Mouse (Mus musculus) ES-E14 (cell line): ENCODE measurements around the gene Rspo1. TPM values are rescaled to one million over a fixed set of nuclear protein-coding genes. Genes with fewer than 3 reads are reported as not detected.

Source experiments
- DNase-seq: peaks from one replicate; pipeline ENCODE4 v3.0.0-alpha.2; 2013; ENCODE audit warnings: low read depth, low spot score
- H3K27ac ChIP-seq: 2 replicates; pipeline ENCODE4 v1.5.1; 2012; ENCODE audit warnings: low read depth, mild to moderate bottlenecking, low read length, moderate library complexity, mixed read lengths; ENCODE audit not compliant: poor library complexity, insufficient read depth, severe bottlenecking
- H3K36me3 ChIP-seq: 2 replicates; pipeline ENCODE4 v1.6.1; 2012; ENCODE audit warnings: mild to moderate bottlenecking, low read length, moderate library complexity, mixed read lengths; ENCODE audit not compliant: control insufficient read depth, poor library complexity, insufficient read depth, severe bottlenecking
- H3K4me1 ChIP-seq, 2 experiments: fragments of 150-350 bp in 1 of 2; sonication (generic) in 1 of 2; 2 replicates each; pipeline ENCODE4 v1.6.1; 2012; ENCODE audit warnings: low read length in 2 of 2, mild to moderate bottlenecking in 1 of 2, mixed read lengths in 1 of 2; ENCODE audit not compliant: control insufficient read depth in 2 of 2, insufficient read depth in 2 of 2, poor library complexity in 1 of 2
- H3K4me3 ChIP-seq, 2 experiments: fragments of 150-350 bp in 1 of 2; sonication (generic) in 1 of 2; 2 replicates each; pipeline ENCODE4 v1.5.1; 2012; ENCODE audit warnings: low read length in 2 of 2, low read depth in 1 of 2, mild to moderate bottlenecking in 1 of 2, mixed read lengths in 1 of 2; ENCODE audit not compliant: insufficient read depth in 1 of 2, poor library complexity in 1 of 2, severe bottlenecking in 1 of 2
- H3K9ac ChIP-seq: 2 replicates; pipeline ENCODE4 v1.6.1; 2012; ENCODE audit warnings: low read depth, mild to moderate bottlenecking, low read length, mixed read lengths; ENCODE audit not compliant: poor library complexity, insufficient read depth, severe bottlenecking
- H3K9me3 ChIP-seq: fragments of 150-350 bp; sonication (generic); 2 replicates; pipeline ENCODE4 v1.6.1; 2012; ENCODE audit warnings: low read depth, mild to moderate bottlenecking, low read length; ENCODE audit not compliant: control insufficient read depth, insufficient read depth
- CHD2 ChIP-seq: IDR thresholded peaks from 2 replicates; pipeline ENCODE4 v1.6.1; 2014; ENCODE audit warnings: mild to moderate bottlenecking, low read depth, low read length, inconsistent platforms
- HCFC1 ChIP-seq: IDR thresholded peaks from 2 replicates; pipeline ENCODE4 v1.6.1; 2012; ENCODE audit warnings: low read length, inconsistent platforms, borderline replicate concordance; ENCODE audit not compliant: insufficient read depth
- MAFK ChIP-seq: IDR thresholded peaks from 2 replicates; pipeline ENCODE4 v1.6.1; 2014; ENCODE audit warnings: mild to moderate bottlenecking, low read depth, low read length, inconsistent platforms; ENCODE audit not compliant: insufficient read depth
- ZC3H11A ChIP-seq: IDR thresholded peaks from 2 replicates; pipeline ENCODE4 v1.6.1; 2012; ENCODE audit warnings: low read depth, mild to moderate bottlenecking, inconsistent platforms, low read length, borderline replicate concordance
- ZNF384 ChIP-seq: IDR thresholded peaks from 2 replicates; pipeline ENCODE4 v1.6.1; 2012; ENCODE audit warnings: low read depth, low read length, inconsistent platforms
- in situ Hi-C, 2 experiments: fragments of 600-800 bp; cut with MboI; formaldehyde crosslinking; loops; one replicate each; pipeline ENCODE4 v1.15.1; 2025; ENCODE audit warnings: low sequenced_read_pairs in 2 of 2, inconsistent platforms in 1 of 2; ENCODE audit not compliant: unreplicated experiment in 2 of 2
- total RNA-seq: library from RNA; depleted of rRNA; stranded (reverse); fragments of 300-350 nt; gene quantifications from 2 replicates; pipeline ENCODE4 v1.2.3, GENCODE M21; 2012

Rspo1 gene
- total RNA-seq, 1 experiment: 3.3 TPM

DNA sequence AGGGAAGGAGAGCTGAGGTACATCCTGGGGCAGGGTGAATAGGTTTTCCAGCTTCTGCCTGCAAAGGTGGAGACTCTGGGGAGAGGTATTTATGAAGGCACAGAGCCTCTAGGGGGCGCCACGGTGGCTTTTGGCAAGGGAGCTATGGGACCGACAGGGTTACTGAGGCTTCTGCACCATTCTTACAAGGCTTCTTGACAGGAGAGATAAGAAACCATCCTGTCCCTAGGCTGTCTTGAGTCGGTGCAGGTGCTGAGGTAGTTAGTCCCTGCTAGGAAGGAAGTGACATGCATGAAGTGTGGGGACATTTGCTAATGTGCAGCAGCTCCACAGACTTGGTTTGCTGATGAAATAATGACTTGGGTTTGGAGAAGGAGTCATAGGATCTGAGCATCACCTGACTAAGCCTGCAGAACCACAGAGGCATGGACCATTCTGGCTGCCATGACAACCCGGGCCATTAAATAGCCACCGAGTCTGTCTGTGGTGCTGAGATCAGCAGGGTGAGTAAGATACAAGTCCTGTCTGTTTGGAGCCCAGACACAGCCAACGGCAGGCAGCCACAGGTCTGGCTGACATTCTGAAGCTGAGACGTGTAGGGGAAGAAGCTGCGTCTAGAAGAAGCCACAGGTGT lies 2.2 kb upstream of the Rspo1 start:
- Histone ChIP-seq H3K4me3 (no peak overlapping the region), H3K4me1 (peaks cover 0 to 9% of the 10 kb centered on the region in 2 experiments; a peak in 2 of 4 replicates), H3K9me3 (no peaks in the 10 kb centered on the region), H3K27ac (no peak overlapping the region), H3K36me3 (no peaks in the 10 kb centered on the region), H3K9ac (no peak overlapping the region)
- DNase-seq: peak; percentile 62
- in situ Hi-C loops: no loop called here
- TF ChIP-seq CHD2: no peak
- TF ChIP-seq HCFC1: no peak
- no peak for TF ChIP-seq ZC3H11A
- TF ChIP-seq MAFK: no peak
- TF ChIP-seq ZNF384: no peak

DNA sequence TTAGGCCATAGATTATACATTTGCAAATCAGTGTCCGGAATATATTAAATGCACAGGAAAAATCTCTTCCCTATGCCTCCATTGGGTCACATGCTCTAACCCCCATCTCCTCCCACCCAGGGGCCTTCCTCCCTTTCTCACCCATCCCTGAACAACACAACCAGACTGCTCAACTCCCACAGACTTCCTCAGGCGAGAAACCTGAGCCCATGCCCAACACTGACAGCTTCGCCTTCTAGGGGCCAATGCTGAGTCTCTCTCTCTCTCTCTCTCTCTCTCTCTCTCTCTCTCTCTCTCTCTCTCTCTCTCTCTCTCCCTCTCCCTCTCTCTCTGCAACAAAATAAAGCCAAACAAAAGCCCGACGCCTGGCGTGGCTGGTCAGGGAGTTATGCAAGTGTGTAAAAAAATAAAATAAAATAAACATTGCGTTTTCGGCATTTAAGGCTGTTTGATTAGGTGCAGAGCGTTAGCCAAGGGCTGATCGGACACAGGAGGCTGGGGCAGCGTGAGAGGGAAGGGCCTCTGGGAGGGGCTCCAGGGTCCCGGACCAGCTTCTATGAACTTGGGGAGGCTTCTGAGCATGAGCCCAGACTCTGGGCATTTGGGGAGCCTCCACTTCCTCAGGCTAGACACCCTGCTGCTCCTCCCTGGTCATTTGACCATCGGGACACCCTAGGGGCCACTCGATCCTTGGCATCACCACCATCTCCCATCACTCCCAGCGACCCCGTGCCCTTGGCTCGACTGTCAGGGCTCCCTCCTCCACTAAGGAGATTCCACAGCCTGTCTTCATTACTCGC lies 1.2 kb upstream of the Rspo1 start:
- no peak for DNase-seq
- Histone ChIP-seq H3K4me1 (peaks cover 0 to 15% of the 10 kb centered on the region in 2 experiments; a peak in 2 of 4 replicates), H3K9ac (no peak overlapping the region), H3K4me3 (no peak overlapping the region), H3K27ac (no peak overlapping the region), H3K36me3 (no peaks in the 10 kb centered on the region), H3K9me3 (no peaks in the 10 kb centered on the region)
- TF ChIP-seq CHD2 (no peak), ZNF384 (no peak), ZC3H11A (no peak), HCFC1 (no peak)
- in situ Hi-C loops: no loop called here

DNA sequence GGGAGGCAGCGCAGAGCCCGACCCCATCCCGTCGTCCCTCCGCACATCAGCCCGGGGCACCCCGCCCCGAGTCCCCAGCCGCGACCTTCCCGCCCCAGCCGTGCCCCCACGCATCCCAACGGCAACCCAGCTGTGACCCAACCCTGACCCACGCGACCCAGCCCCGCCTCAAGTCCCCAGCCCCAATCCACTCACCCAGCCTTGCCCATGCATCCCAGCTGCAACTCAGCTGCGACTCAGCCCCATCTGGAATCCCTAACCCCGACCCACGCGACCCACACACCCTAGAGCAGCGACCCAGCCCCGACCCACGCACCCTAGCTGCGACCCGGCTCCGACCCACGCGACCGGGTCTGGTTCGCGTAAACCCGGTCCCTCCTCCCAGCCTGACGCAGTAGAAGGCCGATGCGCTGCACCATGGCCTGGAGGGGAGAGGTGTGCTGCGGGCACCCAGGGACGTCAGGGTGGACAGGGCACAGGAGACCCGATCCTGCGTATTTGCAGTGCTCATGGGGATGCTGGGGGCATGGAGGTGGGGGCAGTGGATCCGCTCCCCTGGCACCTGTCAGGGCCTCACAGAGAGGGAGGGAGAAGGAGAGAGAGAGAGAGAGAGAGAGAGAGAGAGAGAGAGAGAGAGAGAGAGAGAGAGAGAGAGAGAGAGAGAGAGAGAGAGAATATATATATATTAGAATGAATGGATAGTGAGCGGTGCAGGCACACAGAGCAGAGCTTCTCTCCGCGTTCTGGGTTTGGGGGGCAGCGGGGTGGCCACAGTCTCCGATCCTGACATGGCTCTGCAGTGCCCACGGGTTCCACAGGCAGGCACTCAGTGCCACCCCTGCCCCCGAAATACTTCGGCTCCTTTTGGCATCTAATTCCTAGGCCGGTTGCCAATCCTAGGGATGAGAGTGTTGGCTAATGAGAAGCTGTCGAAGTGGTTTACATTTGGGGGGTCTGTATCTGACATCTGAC lies 795 bp downstream of the Rspo1 start:
- DNase-seq: no peak
- Histone ChIP-seq H3K9me3 (no peaks in the 10 kb centered on the region), H3K9ac (peak overlapping the region; percentile 66), H3K4me3 (peak overlapping the region; percentile 64 to 80), H3K27ac (no peak overlapping the region), H3K36me3 (no peaks in the 10 kb centered on the region), H3K4me1 (peaks cover 2 to 17% of the 10 kb centered on the region in 2 experiments; a peak in 2 of 4 replicates)
- no peak for TF ChIP-seq HCFC1
- TF ChIP-seq ZNF384: no peak
- no peak for TF ChIP-seq CHD2
- no peak for TF ChIP-seq ZC3H11A
- no peak for TF ChIP-seq MAFK
- in situ Hi-C loops: no loop called here

DNA sequence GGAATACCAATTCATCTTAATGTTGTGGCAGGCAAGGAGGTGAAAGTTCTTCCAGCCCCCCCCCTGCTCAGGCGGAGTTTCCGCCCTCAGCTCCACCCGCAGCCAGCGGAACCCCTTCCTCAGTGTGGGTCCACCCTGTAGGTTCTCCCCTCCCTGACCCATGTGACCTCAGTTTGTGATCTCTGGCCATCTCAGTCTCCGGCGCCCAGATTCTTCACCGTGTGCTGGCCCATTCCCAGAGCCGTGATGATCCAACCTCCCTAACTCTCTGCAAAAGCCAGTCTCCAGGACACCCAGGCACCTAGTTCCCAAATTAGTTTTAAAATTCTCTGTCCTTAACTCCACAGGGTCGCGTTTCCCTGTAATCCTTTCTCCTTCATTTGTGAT lies 1.5 kb downstream of the Rspo1 start:
- no peak for TF ChIP-seq HCFC1
- H3K36me3 ChIP-seq: no peaks in the 10 kb centered on the region
- H3K27ac ChIP-seq: no peak overlapping the region
- no peak for DNase-seq
- no peak overlapping the region for H3K9ac ChIP-seq
- peaks cover 2 to 17% of the 10 kb centered on the region in 2 experiments; a peak in 2 of 4 replicates for H3K4me1 ChIP-seq
- no peak overlapping the region for H3K4me3 ChIP-seq
- in situ Hi-C loops: no loop called here
- no peaks in the 10 kb centered on the region for H3K9me3 ChIP-seq
